Mouse (Mus musculus): ENCODE results near the gene Med12l.

DNA sequence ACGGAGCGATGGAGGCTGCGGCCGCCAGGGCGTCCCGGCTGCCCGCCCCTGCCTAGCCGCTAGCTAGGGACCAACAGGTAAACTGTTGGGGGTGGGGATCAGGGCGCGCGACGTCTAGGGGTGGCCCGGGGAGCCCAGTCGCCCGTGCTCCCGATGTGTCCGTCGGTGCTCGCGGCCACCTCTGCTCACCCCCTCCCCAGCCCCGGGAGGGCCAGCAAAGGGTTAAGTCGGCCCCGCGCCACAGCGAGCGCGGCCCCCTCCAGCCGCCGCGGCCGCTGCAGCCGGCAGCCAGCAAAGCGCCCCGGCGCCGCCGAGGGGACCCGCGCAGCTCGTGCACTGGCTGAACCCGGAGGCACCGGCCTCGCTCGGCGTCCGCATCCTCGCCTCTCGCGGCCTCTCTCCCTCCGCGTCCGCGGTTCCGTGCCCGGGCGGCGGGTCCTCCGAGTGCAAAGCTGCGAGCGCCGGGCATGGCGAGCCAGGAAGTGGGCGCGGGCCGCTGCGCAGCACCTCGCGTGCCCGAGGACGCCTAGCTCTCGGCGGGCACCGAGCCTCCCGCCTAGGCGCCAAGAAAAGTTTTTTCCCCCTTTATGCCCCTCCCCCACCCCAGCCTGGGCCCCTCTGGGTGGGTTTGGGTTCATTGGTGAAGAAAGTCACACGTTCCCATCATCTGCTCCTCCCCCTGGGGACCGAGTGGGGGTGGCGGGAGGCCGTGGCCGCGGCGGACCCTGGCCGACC lies 538 bp downstream of the Med12l start:
- TF ChIP-seq CTCF (IDR thresholded peaks at IDR 0.05; ENCODE audit: low read depth, low read length) = no peak
- TF ChIP-seq TAL1 (conservative IDR thresholded peaks at IDR 0.05; ENCODE audit: low read depth, low read length) = no peak
- no peak for TF ChIP-seq GATA1 (IDR thresholded peaks at IDR 0.05; ENCODE audit: borderline replicate concordance, low read length)
- TF ChIP-seq POLR2AphosphoS5 (IDR thresholded peaks at IDR 0.05; ENCODE audit: insufficient replicate concordance, low read depth, low read length) = no peak
